Mouse (Mus musculus): ENCODE measurements around the gene Dcaf11. TPM values are rescaled to one million over a fixed set of nuclear protein-coding genes. Genes with fewer than 3 reads are reported as not detected.

Dcaf11 gene
- polyA plus RNA-seq, 1 experiment from 2014 or later = 109 TPM

GRCm38 (mm10) chr14:55558740-55559448, 912 bp upstream of the Dcaf11 start:
- peak overlapping the region; percentile 85 for H3K4me2 ChIP-seq (ENCODE audit: low read length)
- peak overlapping the region; percentile 68 for H3K4me3 ChIP-seq (replicated peaks; ENCODE audit: low read depth, low read length)
- no peaks in the 10 kb centered on the region for H3K27me3 ChIP-seq (ENCODE audit: insufficient read depth, low read length)
- peak overlapping the region; percentile 100 for H3K27ac ChIP-seq
- no peak; the same call in 1 of the 2 replicates for TF ChIP-seq CTCF (IDR thresholded peaks at IDR 0.05; ENCODE audit: low read depth)
- peaks cover 9% of the 10 kb centered on the region; the same call in 1 of the 2 replicates for H3K4me1 ChIP-seq (replicated peaks; ENCODE audit: insufficient read depth, low read length)
- WGBS = 50% methylated on average over 6 of the region's 6 CpGs
- DNase-seq (ENCODE audit: low spot score) = no peak
- 0 out of 2 replicates have a peak, but pooled peaks cover 2% of the 10 kb centered on the region for H3K36me3 ChIP-seq (ENCODE audit: insufficient read depth, low read length)
- H3K9ac ChIP-seq (ENCODE audit: low read depth, low read length) = peak overlapping the region; percentile 86; the same call in 1 of the 2 replicates
- no peak for ATAC-seq (replicated peaks; ENCODE audit: low FRiP score, low read depth)
- H3K9me3 ChIP-seq (replicated peaks; ENCODE audit: low read length) = no peaks in the 10 kb centered on the region

- ATAC-seq (replicated peaks; ENCODE audit: low FRiP score, low read depth) = peak; percentile 94
- H3K4me2 ChIP-seq (ENCODE audit: low read length) = peak within 1 kb of the TSS; percentile 85
- under 1% methylated on average over 51 of the region's 51 CpGs for WGBS
- H3K36me3 ChIP-seq (ENCODE audit: insufficient read depth, low read length) = peaks cover 15% of the 10 kb centered on the region
- peak within 1 kb of the TSS; percentile 100 for H3K27ac ChIP-seq
- no peaks in the 10 kb centered on the region for H3K9me3 ChIP-seq (replicated peaks; ENCODE audit: low read length)
- peaks cover 9% of the 10 kb centered on the region; the same call in 1 of the 2 replicates for H3K4me1 ChIP-seq (replicated peaks; ENCODE audit: insufficient read depth, low read length)
- H3K27me3 ChIP-seq (ENCODE audit: insufficient read depth, low read length) = no peaks in the 10 kb centered on the region
- peak; percentile 99 for DNase-seq (ENCODE audit: low spot score)
- H3K4me3 ChIP-seq (replicated peaks; ENCODE audit: low read depth, low read length) = peak within 1 kb of the TSS; percentile 68
- peak within 1 kb of the TSS; percentile 86 for H3K9ac ChIP-seq (ENCODE audit: low read depth, low read length)
- no peak for TF ChIP-seq CTCF (IDR thresholded peaks at IDR 0.05; ENCODE audit: low read depth)
These were observed 632 bp downstream of the Dcaf11 start, which contains the start of gene A730061H03Rik for GRCm38 (mm10) chr14:55560202-55561073. Gene A730061H03Rik (minus strand): TSS chr14:55560406.

- peaks cover 9% of the 10 kb centered on the region; the same call in 1 of the 2 replicates for H3K4me1 ChIP-seq (replicated peaks; ENCODE audit: insufficient read depth, low read length)
- peaks cover 29% of the 10 kb centered on the region for H3K36me3 ChIP-seq (ENCODE audit: insufficient read depth, low read length)
- ATAC-seq (replicated peaks; ENCODE audit: low FRiP score, low read depth) (no peak), DNase-seq (ENCODE audit: low spot score) (no peak)
- no peak overlapping the region for H3K4me3 ChIP-seq (replicated peaks; ENCODE audit: low read depth, low read length)
- H3K27me3 ChIP-seq (ENCODE audit: insufficient read depth, low read length) = no peaks in the 10 kb centered on the region
- peak overlapping the region; percentile 85 for H3K4me2 ChIP-seq (ENCODE audit: low read length)
- no peak for TF ChIP-seq CTCF (IDR thresholded peaks at IDR 0.05; ENCODE audit: low read depth)
- peak overlapping the region; percentile 79 for H3K27ac ChIP-seq
- H3K9ac ChIP-seq (ENCODE audit: low read depth, low read length) = no peak overlapping the region
- H3K9me3 ChIP-seq (replicated peaks; ENCODE audit: low read length) = no peaks in the 10 kb centered on the region
- WGBS = 69% methylated on average over 10 of the region's 10 CpGs
These were observed 2.1 kb downstream of the Dcaf11 start for GRCm38 (mm10) chr14:55561860-55562259.

GRCm38 (mm10) chr14:55563249-55563648, 3.4 kb downstream of the Dcaf11 start:
- no peaks in the 10 kb centered on the region for H3K9me3 ChIP-seq (replicated peaks; ENCODE audit: low read length)
- no peak overlapping the region for H3K9ac ChIP-seq (ENCODE audit: low read depth, low read length)
- TF ChIP-seq CTCF (IDR thresholded peaks at IDR 0.05; ENCODE audit: low read depth) = no peak
- no peak overlapping the region for H3K4me3 ChIP-seq (replicated peaks; ENCODE audit: low read depth, low read length)
- WGBS = 95% methylated on average over 11 of the region's 11 CpGs
- H3K36me3 ChIP-seq (ENCODE audit: insufficient read depth, low read length) = peaks cover 37% of the 10 kb centered on the region
- H3K4me1 ChIP-seq (replicated peaks; ENCODE audit: insufficient read depth, low read length) = peaks cover 9% of the 10 kb centered on the region; the same call in 1 of the 2 replicates
- H3K27ac ChIP-seq = no peak overlapping the region
- DNase-seq (ENCODE audit: low spot score) (no peak), ATAC-seq (replicated peaks; ENCODE audit: low FRiP score, low read depth) (no peak)
- no peaks in the 10 kb centered on the region for H3K27me3 ChIP-seq (ENCODE audit: insufficient read depth, low read length)
- no peak overlapping the region for H3K4me2 ChIP-seq (ENCODE audit: low read length)

GRCm38 (mm10) chr14:55565748-55566147, 5.9 kb downstream of the Dcaf11 start:
- Histone ChIP-seq H3K9me3 (replicated peaks; ENCODE audit: low read length) (no peaks in the 10 kb centered on the region), H3K9ac (ENCODE audit: low read depth, low read length) (no peak overlapping the region), H3K27ac (no peak overlapping the region), H3K36me3 (ENCODE audit: insufficient read depth, low read length) (peaks cover 51% of the 10 kb centered on the region), H3K4me3 (replicated peaks; ENCODE audit: low read depth, low read length) (no peak overlapping the region), H3K27me3 (ENCODE audit: insufficient read depth, low read length) (no peaks in the 10 kb centered on the region), H3K4me1 (replicated peaks; ENCODE audit: insufficient read depth, low read length) (peaks cover 9% of the 10 kb centered on the region; the same call in 1 of the 2 replicates), H3K4me2 (ENCODE audit: low read length) (no peak overlapping the region)
- peak; percentile 44; the same call in 1 of the 2 replicates for TF ChIP-seq CTCF (IDR thresholded peaks at IDR 0.05; ENCODE audit: low read depth)
- no peak for ATAC-seq (replicated peaks; ENCODE audit: low FRiP score, low read depth)
- DNase-seq (ENCODE audit: low spot score) = peak; percentile 19
- WGBS = 88% methylated on average over 3 of the region's 3 CpGs

DNA sequence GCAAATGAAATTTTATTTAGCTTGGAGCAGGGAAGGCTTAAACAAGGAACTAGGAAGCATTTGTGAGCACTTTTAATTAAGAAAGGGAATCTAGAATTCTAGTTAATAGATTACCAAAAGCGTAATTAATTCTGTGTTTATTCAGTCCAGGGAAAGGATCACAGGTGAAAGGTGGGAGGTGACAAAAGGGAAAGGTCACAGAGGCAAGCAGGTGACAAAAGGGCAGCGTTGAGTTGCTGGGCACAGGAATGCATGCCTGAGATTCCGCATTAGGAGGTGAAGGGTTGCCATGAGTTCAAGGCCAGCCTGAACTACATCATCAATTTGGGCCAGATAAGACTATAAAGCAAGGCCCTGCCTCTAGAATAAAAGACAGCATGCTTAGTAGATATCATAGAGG, 7.7 kb downstream of the Dcaf11 start:
- Histone ChIP-seq H3K27ac (peak overlapping the region; percentile 57; the same call in 1 of the 2 replicates), H3K4me1 (replicated peaks; ENCODE audit: insufficient read depth, low read length) (no peaks in the 10 kb centered on the region), H3K36me3 (ENCODE audit: insufficient read depth, low read length) (peaks cover 51% of the 10 kb centered on the region), H3K27me3 (ENCODE audit: insufficient read depth, low read length) (no peaks in the 10 kb centered on the region), H3K4me2 (ENCODE audit: low read length) (no peak overlapping the region), H3K9ac (ENCODE audit: low read depth, low read length) (no peak overlapping the region), H3K4me3 (replicated peaks; ENCODE audit: low read depth, low read length) (no peak overlapping the region), H3K9me3 (replicated peaks; ENCODE audit: low read length) (no peaks in the 10 kb centered on the region)
- no peak for DNase-seq (ENCODE audit: low spot score)
- no peak for TF ChIP-seq CTCF (IDR thresholded peaks at IDR 0.05; ENCODE audit: low read depth)
- ATAC-seq (replicated peaks; ENCODE audit: low FRiP score, low read depth) = no peak
- WGBS = 76% methylated on average over 3 of the region's 3 CpGs
